Mouse (Mus musculus) CD4-positive naive resting alpha-beta T cell, adult 57 days (primary cell): ENCODE results near the gene Ppil4. TPM values are rescaled to one million over a fixed set of nuclear protein-coding genes. Genes with fewer than 3 reads are reported as not detected.

ENCODE experiments used
- total RNA-seq: library from RNA; stranded (reverse); gene quantifications from one replicate; pipeline ENCODE4 v1.2.4, GENCODE M21; 2023

The Ppil4 gene
- 78.0 TPM for total RNA-seq

GRCm38 (mm10) chr10:7792751-7793385, at the start of gene Ppil4, which contains the start of gene Ginm1:
TSS of gene Ppil4 (plus strand) at chr10:7792891.
TSS of gene Ginm1 (minus strand) at chr10:7792824.

GRCm38 (mm10) chr10:7832171-7832676, 39.5 kb downstream of the Ppil4 start, which contains the start of gene Zc3h12d:
TSS of gene Zc3h12d (plus strand) at chr10:7832470.

Other genes starting within 250 kb of the Ppil4 start
- gene Lrp11, start 203.1 kb upstream of the Ppil4 start, total RNA-seq = 2.5 TPM
- gene Nup43, start 125.4 kb upstream of the Ppil4 start, total RNA-seq = 11.4 TPM
- 66.2 TPM for gene Pcmt1, start 111.8 kb upstream of the Ppil4 start, total RNA-seq
- 42.4 TPM for gene Lats1, start 111.7 kb upstream of the Ppil4 start, total RNA-seq
- 55.1 TPM for gene Katna1, start 66.9 kb upstream of the Ppil4 start, total RNA-seq
- 53.7 TPM for gene Ginm1, start 67 bp upstream of the Ppil4 start, total RNA-seq
- gene Zc3h12d, start 39.6 kb downstream of the Ppil4 start, total RNA-seq = 28.6 TPM
- 100.0 TPM for gene Tab2, start 163.3 kb downstream of the Ppil4 start, total RNA-seq